Mouse (Mus musculus): ENCODE measurements at regions not wholly inside any gene's neighbourhood (a gene's known extent, or its start where the extent isn't known, plus 50 kb on each side); places are given as distances from the start of the nearest gene placed in this dataset.
A peak's percentile ranks its signal among the peaks of the same experiment; 100 is the strongest.

DNA sequence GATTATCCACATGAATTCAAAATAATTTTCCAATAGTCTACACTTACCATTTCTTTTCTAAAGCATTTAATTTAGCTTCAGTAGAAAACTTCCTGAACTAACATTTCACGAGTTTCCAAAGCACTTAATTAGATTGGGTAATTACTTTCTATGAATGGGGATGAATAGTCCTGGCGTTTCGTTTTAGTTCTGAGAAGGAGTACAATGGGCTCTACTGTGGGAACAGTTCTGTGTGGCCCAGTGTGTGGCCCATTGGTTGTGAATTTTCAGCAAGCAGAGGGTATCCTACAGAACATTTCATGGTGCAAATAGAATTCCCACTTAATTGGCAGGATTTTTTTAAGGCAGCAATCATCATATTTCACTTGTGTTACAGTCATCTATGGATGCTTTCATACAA lies 95.5 kb downstream of the 1700017N19Rik start:
- no peak for DNase-seq (ENCODE audit: low spot score)
- no peak overlapping the region for H3K4me2 ChIP-seq (ENCODE audit: low read length)
- WGBS = 56% methylated on average over 3 of the region's 3 CpGs
- no peak overlapping the region for H3K4me3 ChIP-seq (replicated peaks; ENCODE audit: low read depth, low read length)
- H3K27ac ChIP-seq = no peak overlapping the region
- H3K9ac ChIP-seq (ENCODE audit: low read depth, low read length) = no peak overlapping the region
- no peak for TF ChIP-seq CTCF (IDR thresholded peaks at IDR 0.05; ENCODE audit: low read depth)
- H3K4me1 ChIP-seq (replicated peaks; ENCODE audit: insufficient read depth, low read length) = no peaks in the 10 kb centered on the region
- H3K27me3 ChIP-seq (ENCODE audit: insufficient read depth, low read length) = no peaks in the 10 kb centered on the region
- no peak for ATAC-seq (replicated peaks; ENCODE audit: low FRiP score, low read depth)
- H3K36me3 ChIP-seq (ENCODE audit: insufficient read depth, low read length) = no peaks in the 10 kb centered on the region
- H3K9me3 ChIP-seq (replicated peaks; ENCODE audit: low read length) = no peaks in the 10 kb centered on the region

GRCm38 (mm10) chr10:100695944-100696343 lies 105.7 kb downstream of the 1700017N19Rik start:
- Histone ChIP-seq H3K9me3 (replicated peaks; ENCODE audit: low read length) (no peaks in the 10 kb centered on the region), H3K9ac (ENCODE audit: low read depth, low read length) (no peak overlapping the region), H3K36me3 (ENCODE audit: insufficient read depth, low read length) (no peaks in the 10 kb centered on the region), H3K4me1 (replicated peaks; ENCODE audit: insufficient read depth, low read length) (no peaks in the 10 kb centered on the region), H3K4me2 (ENCODE audit: low read length) (no peak overlapping the region), H3K27ac (no peak overlapping the region), H3K4me3 (replicated peaks; ENCODE audit: low read depth, low read length) (no peak overlapping the region), H3K27me3 (ENCODE audit: insufficient read depth, low read length) (no peaks in the 10 kb centered on the region)
- 67% methylated on average over 2 of the region's 2 CpGs for WGBS
- TF ChIP-seq CTCF (IDR thresholded peaks at IDR 0.05; ENCODE audit: low read depth) = no peak
- DNase-seq (ENCODE audit: low spot score) = no peak
- no peak for ATAC-seq (replicated peaks; ENCODE audit: low FRiP score, low read depth)

GRCm38 (mm10) chr10:100699206-100699605 lies 108.9 kb downstream of the 1700017N19Rik start:
- Histone ChIP-seq H3K4me3 (replicated peaks; ENCODE audit: low read depth, low read length) (no peak overlapping the region), H3K27ac (no peak overlapping the region), H3K9me3 (replicated peaks; ENCODE audit: low read length) (no peaks in the 10 kb centered on the region), H3K36me3 (ENCODE audit: insufficient read depth, low read length) (no peaks in the 10 kb centered on the region), H3K27me3 (ENCODE audit: insufficient read depth, low read length) (no peaks in the 10 kb centered on the region), H3K9ac (ENCODE audit: low read depth, low read length) (no peak overlapping the region), H3K4me2 (ENCODE audit: low read length) (no peak overlapping the region), H3K4me1 (replicated peaks; ENCODE audit: insufficient read depth, low read length) (no peaks in the 10 kb centered on the region)
- DNase-seq (ENCODE audit: low spot score) (no peak), ATAC-seq (replicated peaks; ENCODE audit: low FRiP score, low read depth) (no peak)
- WGBS = 72% methylated on average over 4 of the region's 4 CpGs
- no peak for TF ChIP-seq CTCF (IDR thresholded peaks at IDR 0.05; ENCODE audit: low read depth)

- DNase-seq (ENCODE audit: low spot score) (peak; percentile 2), ATAC-seq (replicated peaks; ENCODE audit: low FRiP score, low read depth) (no peak)
- 68% methylated on average over 10 of the region's 10 CpGs for WGBS
- H3K4me1 ChIP-seq (replicated peaks; ENCODE audit: insufficient read depth, low read length) = no peaks in the 10 kb centered on the region
- no peak for TF ChIP-seq CTCF (IDR thresholded peaks at IDR 0.05; ENCODE audit: low read depth)
- no peak overlapping the region for H3K4me3 ChIP-seq (replicated peaks; ENCODE audit: low read depth, low read length)
- H3K27me3 ChIP-seq (ENCODE audit: insufficient read depth, low read length) = no peaks in the 10 kb centered on the region
- H3K9me3 ChIP-seq (replicated peaks; ENCODE audit: low read length) = no peaks in the 10 kb centered on the region
- H3K27ac ChIP-seq = no peak overlapping the region
- no peaks in the 10 kb centered on the region for H3K36me3 ChIP-seq (ENCODE audit: insufficient read depth, low read length)
- no peak overlapping the region for H3K9ac ChIP-seq (ENCODE audit: low read depth, low read length)
- H3K4me2 ChIP-seq (ENCODE audit: low read length) = no peak overlapping the region
Observed at GRCm38 (mm10) chr10:100700281-100701205, 110.3 kb downstream of the 1700017N19Rik start.

GRCm38 (mm10) chr10:100701938-100702337 lies 111.7 kb downstream of the 1700017N19Rik start:
- no peak for DNase-seq (ENCODE audit: low spot score)
- no peak for ATAC-seq (replicated peaks; ENCODE audit: low FRiP score, low read depth)
- Histone ChIP-seq H3K9me3 (replicated peaks; ENCODE audit: low read length) (no peaks in the 10 kb centered on the region), H3K27me3 (ENCODE audit: insufficient read depth, low read length) (no peaks in the 10 kb centered on the region), H3K36me3 (ENCODE audit: insufficient read depth, low read length) (no peaks in the 10 kb centered on the region), H3K27ac (no peak overlapping the region), H3K9ac (ENCODE audit: low read depth, low read length) (no peak overlapping the region), H3K4me2 (ENCODE audit: low read length) (no peak overlapping the region), H3K4me3 (replicated peaks; ENCODE audit: low read depth, low read length) (no peak overlapping the region), H3K4me1 (replicated peaks; ENCODE audit: insufficient read depth, low read length) (no peaks in the 10 kb centered on the region)
- TF ChIP-seq CTCF (IDR thresholded peaks at IDR 0.05; ENCODE audit: low read depth) = no peak
- 78% methylated on average over 6 of the region's 6 CpGs for WGBS

DNA sequence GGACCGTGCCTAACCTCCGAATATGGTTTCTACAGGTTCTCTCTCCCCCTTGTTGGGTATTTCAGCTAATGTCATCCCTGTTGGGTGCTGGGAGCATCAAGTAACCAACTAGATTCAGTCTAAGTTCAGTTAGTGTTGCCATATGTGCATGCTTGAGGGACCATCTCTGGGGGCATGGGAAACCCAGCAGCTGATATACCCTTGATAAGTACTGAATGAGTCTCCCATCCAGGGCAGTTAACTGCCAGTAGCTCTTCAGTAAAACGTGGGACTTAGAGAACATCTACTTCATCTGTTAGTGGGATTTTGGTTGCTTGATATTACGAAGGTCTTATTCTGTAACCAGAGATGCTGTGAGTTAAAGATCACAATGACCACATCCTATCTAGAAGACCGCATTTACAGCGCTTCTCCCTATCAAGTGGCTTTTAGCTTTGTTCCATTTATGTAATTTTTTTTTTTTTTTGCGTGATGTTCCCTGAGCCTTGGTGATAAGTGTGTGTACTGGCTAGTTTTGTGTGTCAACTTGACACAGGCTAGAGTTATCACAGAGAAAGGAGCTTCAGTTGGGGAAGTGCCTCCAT lies 125.9 kb downstream of the 1700017N19Rik start:
- no peaks in the 10 kb centered on the region for H3K9me3 ChIP-seq (replicated peaks; ENCODE audit: low read length)
- H3K9ac ChIP-seq (ENCODE audit: low read depth, low read length) = no peak overlapping the region
- WGBS = 89% methylated on average over 7 of the region's 7 CpGs
- TF ChIP-seq CTCF (IDR thresholded peaks at IDR 0.05; ENCODE audit: low read depth) = no peak
- DNase-seq (ENCODE audit: low spot score) (no peak), ATAC-seq (replicated peaks; ENCODE audit: low FRiP score, low read depth) (no peak)
- H3K4me2 ChIP-seq (ENCODE audit: low read length) = no peak overlapping the region
- no peaks in the 10 kb centered on the region for H3K36me3 ChIP-seq (ENCODE audit: insufficient read depth, low read length)
- H3K27me3 ChIP-seq (ENCODE audit: insufficient read depth, low read length) = no peaks in the 10 kb centered on the region
- H3K4me3 ChIP-seq (replicated peaks; ENCODE audit: low read depth, low read length) = no peak overlapping the region
- H3K27ac ChIP-seq = no peak overlapping the region
- no peaks in the 10 kb centered on the region for H3K4me1 ChIP-seq (replicated peaks; ENCODE audit: insufficient read depth, low read length)

Data from kidney, postnatal 0 days (tissue).